Mouse (Mus musculus) cortical plate, adult 2 months (tissue): ENCODE measurements at regions not wholly inside any gene's neighbourhood (a gene's known extent, or its start where the extent isn't known, plus 50 kb on each side); places are given as distances from the start of the nearest gene placed in this dataset.

Source experiments
- CTCF ChIP-seq: fragments of 200-500 bp; IDR thresholded peaks from 2 replicates; pipeline ENCODE4 v1.5.1; 2011; ENCODE audit warnings: mild to moderate bottlenecking, control low read depth, low read length; ENCODE audit not compliant: insufficient read depth; ENCODE audit errors: extremely low read depth
- POLR2A ChIP-seq: fragments of 200-500 bp; IDR thresholded peaks from 2 replicates; pipeline ENCODE4 v1.6.1; 2011; ENCODE audit warnings: mild to moderate bottlenecking, low read length, control low read depth; ENCODE audit not compliant: insufficient read depth; ENCODE audit errors: extremely low read depth

GRCm38 (mm10) chr13:100933265-100933664, 100.0 kb upstream of the Slc30a5 start:
- TF ChIP-seq CTCF: no peak
- no peak for TF ChIP-seq POLR2A
